ENCODE assay signal across 19 mouse cellular contexts in the genomic region with DNA sequence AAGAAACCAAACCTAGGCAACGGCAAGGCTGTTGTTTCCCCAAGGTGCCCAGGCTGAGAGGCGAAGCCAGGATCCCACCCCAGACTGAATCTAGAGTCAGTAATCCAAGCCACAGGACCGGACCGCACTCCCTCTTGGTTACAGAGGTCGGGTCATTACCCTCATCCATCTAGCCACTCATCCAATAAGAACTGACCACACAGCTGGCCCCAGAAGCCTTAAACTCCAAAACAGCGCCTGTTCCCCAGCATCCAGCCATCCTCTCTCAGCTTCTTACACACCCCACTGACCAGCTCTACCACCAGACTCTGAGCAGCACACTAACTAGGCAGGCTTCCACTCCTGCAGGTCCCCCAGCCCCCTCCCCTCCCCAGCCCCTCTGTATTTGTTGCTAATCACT. TPM values are rescaled to one million over a fixed set of nuclear protein-coding genes. Genes with fewer than 3 reads are reported as not detected.
"Had no signal": no experiment of that assay in that cellular context is flagged by ENCODE, and none has a peak within 500 bp of the region (broad histone marks: within the 10 kb centered on the region; RNA-seq: fewer than 3 reads in every experiment).

No protein-coding gene starts in this region.

- H3K27ac ChIP-seq: liver, embryonic 15.5 days; lung, embryonic 15.5 days; macrophage; midbrain, embryonic 13.5 days; neural tube, embryonic 12.5 days; stomach, embryonic 15.5 days; stomach, postnatal 0 days had no signal

- H3K4me3 ChIP-seq: liver, embryonic 15.5 days; lung, embryonic 15.5 days; megakaryocyte, embryonic 14.5 days; midbrain, embryonic 13.5 days; neural tube, embryonic 12.5 days; stomach, embryonic 15.5 days had no signal

- H3K4me2 ChIP-seq: liver, embryonic 15.5 days; lung, embryonic 15.5 days; midbrain, embryonic 13.5 days; neural tube, embryonic 12.5 days; stomach, embryonic 15.5 days had no signal

- H3K36me3 ChIP-seq: liver, embryonic 15.5 days; lung, embryonic 15.5 days; midbrain, embryonic 13.5 days; neural tube, embryonic 12.5 days; stomach, embryonic 15.5 days had no signal

- H3K27me3 ChIP-seq: lung, embryonic 15.5 days; midbrain, embryonic 13.5 days; neural tube, embryonic 12.5 days; stomach, embryonic 15.5 days had no signal

- DNase-seq: liver, postnatal 0 days; lung, adult 2 months; lung, postnatal 14 days; lung, postnatal 36 days; right cerebral cortex, postnatal 14 days; thymus, adult 2 months; thymus, postnatal 25 days; thymus, postnatal 4 days had no signal

- ATAC-seq: liver, postnatal 0 days; lung, postnatal 0 days; midbrain, embryonic 13.5 days had no signal

- H3K9me3 ChIP-seq: liver, embryonic 15.5 days; lung, embryonic 15.5 days; megakaryocyte, embryonic 14.5 days; midbrain, embryonic 13.5 days; neural tube, embryonic 12.5 days; stomach, embryonic 15.5 days had no signal

- H3K9ac ChIP-seq: liver, embryonic 15.5 days; liver, postnatal 0 days; lung, embryonic 15.5 days; midbrain, embryonic 13.5 days; neural tube, embryonic 12.5 days; stomach, embryonic 15.5 days had no signal

RNA-seq across cellular contexts. Expression of a gene that starts 37.5 kb away (rescaled TPM):
- polyA plus RNA-seq: lung, adult 2 months; lung, postnatal 0 days; macrophage; midbrain, embryonic 13.5 days; midbrain, postnatal 0 days; spleen, adult 2 months had no signal
